In genomic region chr14:53806231-53806630, GRCm38 (mm10) we compare ENCODE assay signal across 9 mouse cellular contexts.
DNase-seq lines count a peak whose midpoint lies in the region; ATAC-seq and TF ChIP-seq lines count a peak whose summit lies in the region.
"Had no signal": no experiment of that assay in that cellular context is flagged by ENCODE, and none has a peak within 500 bp of the region (broad histone marks: within the 10 kb centered on the region; RNA-seq: fewer than 3 reads in every experiment).

No protein-coding gene starts in this region.

- no peak overlapping the region for H3K4me3 ChIP-seq in liver, embryonic 12.5 days
- no peak overlapping the region for H3K4me3 ChIP-seq in lung, embryonic 14.5 days (ENCODE audit: low read depth, low read length)
- H3K4me3 ChIP-seq: erythroblast, embryonic 14.5 days had no signal

- H3K4me1 ChIP-seq in liver, embryonic 12.5 days: peaks cover 14% of the 10 kb centered on the region
- H3K4me1 ChIP-seq in lung, embryonic 14.5 days (ENCODE audit: insufficient read depth): no peaks in the 10 kb centered on the region

- H3K9me3 ChIP-seq in liver, embryonic 12.5 days (replicated peaks): no peaks in the 10 kb centered on the region
- no peaks in the 10 kb centered on the region for H3K9me3 ChIP-seq in lung, embryonic 14.5 days (ENCODE audit: low read depth, low read length)

- H3K36me3 ChIP-seq in liver, embryonic 12.5 days: no peaks in the 10 kb centered on the region
- no peaks in the 10 kb centered on the region for H3K36me3 ChIP-seq in lung, embryonic 14.5 days (ENCODE audit: insufficient read depth)

- TF ChIP-seq CTCF in lung, embryonic 14.5 days (IDR thresholded peaks at IDR 0.05; ENCODE audit: low read depth): peak; percentile 78

- ATAC-seq in liver, embryonic 12.5 days: no peak
- ATAC-seq in erythroid progenitor cell, adult 5-6 weeks (replicated peaks; ENCODE audit: low FRiP score, poor library complexity, severe bottlenecking): peak; percentile 62
- ATAC-seq in lung, embryonic 14.5 days (ENCODE audit: insufficient read depth): no peak
- no peak for ATAC-seq in inflammation-experienced regulatory T-cells, adult 6 months

- H3K27me3 ChIP-seq in liver, embryonic 12.5 days (replicated peaks): 0 out of 2 replicates have a peak, but pooled peaks cover 3% of the 10 kb centered on the region
- H3K27me3 ChIP-seq in lung, embryonic 14.5 days (ENCODE audit: insufficient read depth, low read length): no peaks in the 10 kb centered on the region

- no peak overlapping the region for H3K9ac ChIP-seq in liver, embryonic 12.5 days
- H3K9ac ChIP-seq in lung, embryonic 14.5 days: no peak overlapping the region

- DNase-seq in liver: peak; percentile 78
- peak; percentile 45 to 74 for DNase-seq in adrenal gland, postnatal 36 days
- DNase-seq in layer of hippocampus, adult 11-12 months (ENCODE audit: low spot score): peak; percentile 83
- DNase-seq in lung, embryonic 14.5 days: peak; percentile 93
- DNase-seq in retina, postnatal 7 days (ENCODE audit: low read depth, low spot score): peak; percentile 65

- no peak overlapping the region for H3K27ac ChIP-seq in liver, embryonic 12.5 days
- H3K27ac ChIP-seq in lung, embryonic 14.5 days (ENCODE audit: low read depth): no peak overlapping the region

- WGBS in liver, embryonic 12.5 days (ENCODE audit: insufficient replicate concordance): 13% methylated on average over 3 of the region's 3 CpGs
- 13% methylated on average over 3 of the region's 3 CpGs for WGBS in lung, embryonic 14.5 days

- H3K4me2 ChIP-seq in liver, embryonic 12.5 days: no peak overlapping the region
- no peak overlapping the region for H3K4me2 ChIP-seq in lung, embryonic 14.5 days
